Mouse (Mus musculus): Measurements from ENCODE around the gene Tmem150c.
A peak's percentile ranks its signal among the peaks of the same experiment; 100 is the strongest.

Gene Tmem150c

GRCm38 (mm10) chr5:100159638-100159973 lies at the start of gene Tmem150c:
Gene Tmem150c, minus strand, starts transcription at chr5:100159808.
- DNase-seq (ENCODE audit: low read depth, low spot score) = no peak

DNA sequence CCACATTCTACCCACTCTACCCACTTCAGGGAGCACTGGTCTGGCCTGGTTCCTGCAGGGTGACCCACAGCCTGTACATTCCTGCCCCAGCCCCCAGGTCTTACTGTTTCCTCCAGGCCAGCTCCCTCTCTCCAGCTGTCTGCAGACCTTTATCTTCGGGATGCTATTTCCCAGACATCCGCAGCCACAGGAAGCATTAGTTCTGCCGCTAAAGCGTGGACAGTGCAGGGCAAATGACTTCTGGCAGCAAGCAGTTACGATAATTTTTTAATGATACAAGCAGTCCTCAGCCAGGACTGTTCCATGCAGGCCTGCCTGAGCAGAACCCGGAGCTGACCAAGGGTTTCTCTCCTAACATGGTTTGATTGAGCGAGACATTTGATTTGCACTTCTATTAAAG lies 49.5 kb upstream of the Tmem150c start:
- DNase-seq (ENCODE audit: low read depth, low spot score) = no peak

DNA sequence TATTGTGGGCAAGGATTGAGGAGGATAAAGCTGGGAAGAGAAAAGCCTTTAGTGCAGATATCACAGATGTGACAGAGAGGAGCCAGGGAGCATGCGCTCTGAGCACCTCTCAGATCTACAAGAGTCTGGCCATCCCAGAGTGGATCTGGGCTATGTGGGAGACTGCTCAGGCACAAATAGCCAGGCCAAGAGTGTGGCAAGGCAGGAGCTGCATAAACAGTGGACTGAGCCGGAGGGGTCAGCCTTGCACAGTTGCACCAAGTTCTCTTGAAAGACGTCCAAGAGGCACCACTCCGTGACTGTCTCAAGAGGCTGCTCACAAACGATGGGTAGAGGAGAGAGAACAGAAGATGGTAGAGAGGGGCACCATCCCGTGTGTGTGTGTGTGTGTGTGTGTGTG lies 47.1 kb upstream of the Tmem150c start:
- no peak for DNase-seq (ENCODE audit: low read depth, low spot score)

GRCm38 (mm10) chr5:100205519-100206189 lies 46.0 kb upstream of the Tmem150c start:
- no peak for DNase-seq (ENCODE audit: low read depth, low spot score)

GRCm38 (mm10) chr5:100200805-100201204 lies 41.2 kb upstream of the Tmem150c start:
- peak; percentile 46 for DNase-seq (ENCODE audit: low read depth, low spot score)

DNA sequence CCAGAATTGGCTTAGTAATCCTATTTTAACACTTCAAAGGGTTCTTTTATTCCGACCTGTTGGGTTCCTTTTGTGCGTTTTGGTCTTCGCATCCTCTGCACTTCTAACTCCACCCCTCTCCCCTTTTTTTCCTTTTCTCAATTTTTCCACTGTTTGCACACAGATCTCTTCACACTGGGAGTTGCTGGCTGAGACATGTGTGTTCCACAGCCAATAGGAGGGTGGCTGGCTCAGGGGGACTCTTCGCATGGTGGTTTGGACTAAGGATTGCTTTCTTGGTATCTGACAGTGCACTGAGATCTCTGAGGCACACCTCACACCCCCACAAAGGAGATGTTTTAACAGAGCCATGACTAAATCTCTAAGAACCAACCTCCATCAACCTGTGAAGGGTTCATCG lies 40.7 kb upstream of the Tmem150c start:
- no peak for DNase-seq (ENCODE audit: low read depth, low spot score)

DNA sequence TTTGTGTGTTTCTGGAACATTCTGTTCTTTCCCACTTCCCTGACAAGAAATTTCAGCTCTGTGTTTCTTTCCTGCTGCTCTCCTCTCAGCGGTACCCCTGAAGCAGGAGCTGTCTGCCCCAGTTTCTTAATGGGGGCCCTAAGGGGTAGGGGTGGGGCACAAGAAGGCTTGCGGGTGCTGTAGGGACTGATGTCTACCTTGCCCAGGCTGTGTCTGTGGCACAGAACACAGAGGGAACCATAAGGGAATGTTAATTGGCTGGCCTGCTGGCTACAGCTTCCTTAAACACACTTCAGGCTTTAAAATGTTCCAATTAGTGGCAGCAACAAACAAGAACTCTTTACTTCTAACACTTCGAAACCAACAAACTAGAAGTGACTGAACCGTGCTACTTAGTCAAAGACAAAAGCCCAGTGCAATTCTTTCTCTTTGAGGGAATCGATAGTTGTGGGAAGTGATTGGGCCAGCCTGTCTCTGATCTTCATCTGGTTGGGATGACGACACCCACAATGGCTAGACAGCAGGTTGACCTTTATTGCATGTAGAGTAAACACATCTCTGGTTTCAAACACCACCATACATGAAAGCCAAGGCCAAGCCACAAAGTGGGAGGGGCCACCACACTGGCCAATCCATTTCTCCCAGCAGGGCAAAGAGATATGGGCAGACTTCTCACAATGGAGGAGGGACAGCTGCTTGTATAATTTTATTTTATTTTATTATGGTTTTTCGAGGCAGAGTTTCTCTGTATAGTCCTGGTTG lies 39.7 kb upstream of the Tmem150c start:
- DNase-seq (ENCODE audit: low read depth, low spot score) = no peak

- no peak for DNase-seq (ENCODE audit: low read depth, low spot score)
These were observed 37.9 kb upstream of the Tmem150c start for GRCm38 (mm10) chr5:100197476-100197875.

GRCm38 (mm10) chr5:100196854-100197431 lies 37.3 kb upstream of the Tmem150c start:
- peak; percentile 39 for DNase-seq (ENCODE audit: low read depth, low spot score)

DNA sequence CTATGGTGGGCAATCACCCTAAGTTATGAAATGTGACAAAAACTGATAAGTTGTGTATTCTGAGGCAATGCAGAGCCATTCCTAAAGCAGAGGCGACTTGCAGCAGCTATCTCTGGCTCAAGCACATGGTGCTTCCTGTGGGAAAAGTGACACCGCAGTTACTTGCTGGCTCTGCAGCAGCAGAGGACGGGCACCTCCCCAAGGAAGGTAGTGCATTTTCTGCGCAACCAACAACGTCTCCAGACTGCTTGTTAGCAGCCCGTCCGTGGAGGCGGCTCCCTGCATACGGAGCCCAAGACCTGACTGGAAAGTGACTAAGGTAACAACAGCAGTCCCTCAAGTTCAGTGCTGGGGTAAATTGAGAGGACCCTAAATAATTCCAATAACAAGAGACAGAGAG lies 36.8 kb upstream of the Tmem150c start:
- DNase-seq (ENCODE audit: low read depth, low spot score) = no peak

GRCm38 (mm10) chr5:100191438-100192190 lies 32.0 kb upstream of the Tmem150c start:
- DNase-seq (ENCODE audit: low read depth, low spot score) = no peak

GRCm38 (mm10) chr5:100187035-100187901 lies 27.7 kb upstream of the Tmem150c start:
- no peak for DNase-seq (ENCODE audit: low read depth, low spot score)

GRCm38 (mm10) chr5:100186618-100187017 lies 27.0 kb upstream of the Tmem150c start:
- DNase-seq (ENCODE audit: low read depth, low spot score) = no peak

DNA sequence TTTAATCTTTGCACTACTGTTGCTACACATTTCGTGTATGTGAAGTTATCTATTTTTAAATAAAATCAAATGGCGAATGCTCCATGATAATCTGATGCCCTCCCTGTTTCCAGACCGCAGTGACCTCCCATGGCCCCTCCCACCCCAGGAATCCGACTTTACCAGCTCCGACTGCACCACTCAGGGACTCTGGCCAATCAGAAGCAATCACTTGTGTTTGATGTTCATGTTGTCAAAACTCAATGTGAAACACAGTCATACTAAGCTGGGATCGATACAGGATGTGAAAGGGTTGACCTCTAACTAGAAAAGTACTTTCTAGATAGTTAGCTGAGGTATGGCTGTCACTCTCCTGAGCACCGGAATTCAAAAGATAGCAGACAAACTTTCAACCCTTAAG lies 26.3 kb upstream of the Tmem150c start:
- DNase-seq (ENCODE audit: low read depth, low spot score) = no peak

- DNase-seq (ENCODE audit: low read depth, low spot score) = no peak
These were observed 21.4 kb upstream of the Tmem150c start for GRCm38 (mm10) chr5:100181011-100181410.

GRCm38 (mm10) chr5:100178781-100179165 lies 19.2 kb upstream of the Tmem150c start:
- DNase-seq (ENCODE audit: low read depth, low spot score) = no peak

DNA sequence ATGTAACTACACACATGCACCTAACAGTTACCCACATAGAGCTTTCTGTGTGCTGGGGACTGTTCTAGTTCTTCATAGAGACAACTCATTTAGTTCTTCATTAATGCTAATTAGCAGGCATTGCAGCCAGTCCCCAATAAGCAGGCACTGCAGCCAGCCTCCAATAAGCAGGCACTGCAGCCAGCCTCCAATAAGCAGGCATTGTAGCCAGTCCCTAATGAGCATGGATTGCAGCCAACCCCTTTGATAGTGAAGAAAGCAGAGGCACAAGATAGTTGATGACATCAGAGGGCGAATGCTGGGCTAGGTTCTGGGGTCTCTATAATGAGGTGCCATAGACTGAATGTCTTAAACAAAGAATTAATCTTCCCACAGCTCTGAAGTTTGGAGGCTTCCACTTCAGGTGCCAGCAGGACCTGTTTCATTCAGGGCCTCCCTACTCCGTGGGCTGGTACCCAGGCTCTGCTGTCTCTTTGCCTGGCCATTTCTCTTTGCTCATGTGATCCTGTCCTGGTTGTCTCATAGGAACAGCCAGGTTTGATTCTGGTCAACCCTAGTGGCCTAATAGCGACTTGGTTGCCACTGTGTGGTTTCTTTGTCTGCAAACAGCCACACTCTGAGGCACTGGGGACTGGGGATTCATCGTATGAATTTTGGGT lies 18.6 kb upstream of the Tmem150c start:
- DNase-seq (ENCODE audit: low read depth, low spot score) = peak; percentile 46

DNA sequence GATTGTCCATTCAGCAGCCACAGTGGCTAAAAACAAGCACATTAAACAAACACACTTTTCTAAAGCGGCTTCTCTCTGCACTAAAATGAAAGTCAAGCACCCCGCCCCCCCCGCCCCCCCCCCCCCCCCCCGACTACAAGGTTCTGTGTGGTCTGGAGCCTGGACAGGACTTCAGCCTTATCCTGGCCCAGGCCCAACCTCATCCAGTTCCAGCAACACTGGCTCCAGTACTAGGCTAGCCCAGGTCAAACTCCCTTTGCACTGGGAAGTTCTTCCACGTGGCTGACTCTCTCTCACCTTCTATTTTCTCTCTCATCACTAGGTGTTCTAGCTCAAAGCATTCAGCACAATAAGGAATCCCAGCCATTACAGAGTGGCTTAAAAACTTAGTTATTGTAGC lies 17.9 kb upstream of the Tmem150c start:
- DNase-seq (ENCODE audit: low read depth, low spot score) = no peak

DNA sequence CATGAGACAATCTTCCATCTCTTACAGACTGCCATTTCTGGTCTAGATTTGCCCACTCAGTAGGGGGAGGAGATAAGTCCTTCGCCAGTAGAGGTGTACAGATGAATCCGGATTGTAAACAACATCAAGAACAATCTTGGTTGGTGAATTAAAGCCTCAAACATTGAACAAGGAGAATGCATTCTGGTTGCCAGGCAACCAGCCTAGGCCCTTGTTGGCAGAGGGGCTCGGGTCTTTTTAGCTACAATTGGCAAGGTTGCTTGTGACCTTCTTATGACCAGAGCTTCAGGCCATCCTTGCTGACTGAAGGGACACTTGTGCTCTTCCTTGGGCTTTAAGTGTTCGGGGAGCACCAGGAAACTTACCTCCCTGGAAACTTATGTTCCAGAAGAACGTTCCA lies 16.5 kb upstream of the Tmem150c start:
- no peak for DNase-seq (ENCODE audit: low read depth, low spot score)

DNA sequence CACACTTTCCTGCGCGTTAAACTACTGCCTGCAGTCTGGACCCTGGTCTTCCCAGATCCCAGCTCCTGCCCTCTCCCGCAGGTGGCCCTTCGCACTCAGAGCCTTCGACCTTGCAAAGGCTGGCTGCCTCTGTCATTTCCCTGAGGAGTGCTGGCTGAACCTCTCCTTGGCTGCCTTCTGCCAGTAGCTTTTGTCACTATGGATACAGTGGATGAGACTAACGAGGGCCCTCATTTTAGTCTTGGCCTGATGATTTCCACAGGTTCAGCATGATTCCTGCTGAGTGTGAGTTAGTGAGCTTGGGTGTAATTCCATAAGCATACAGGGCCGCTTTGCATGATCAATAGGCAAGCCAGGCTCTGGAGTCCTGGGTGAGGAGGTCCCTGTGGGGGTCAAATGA lies 16.0 kb upstream of the Tmem150c start:
- no peak for DNase-seq (ENCODE audit: low read depth, low spot score)

- DNase-seq (ENCODE audit: low read depth, low spot score) = no peak
These were observed 12.5 kb upstream of the Tmem150c start for GRCm38 (mm10) chr5:100172104-100172503.

Data from retina, postnatal 7 days (tissue).